1 mouse cellular context compared by ENCODE assay signal in the genomic region with DNA sequence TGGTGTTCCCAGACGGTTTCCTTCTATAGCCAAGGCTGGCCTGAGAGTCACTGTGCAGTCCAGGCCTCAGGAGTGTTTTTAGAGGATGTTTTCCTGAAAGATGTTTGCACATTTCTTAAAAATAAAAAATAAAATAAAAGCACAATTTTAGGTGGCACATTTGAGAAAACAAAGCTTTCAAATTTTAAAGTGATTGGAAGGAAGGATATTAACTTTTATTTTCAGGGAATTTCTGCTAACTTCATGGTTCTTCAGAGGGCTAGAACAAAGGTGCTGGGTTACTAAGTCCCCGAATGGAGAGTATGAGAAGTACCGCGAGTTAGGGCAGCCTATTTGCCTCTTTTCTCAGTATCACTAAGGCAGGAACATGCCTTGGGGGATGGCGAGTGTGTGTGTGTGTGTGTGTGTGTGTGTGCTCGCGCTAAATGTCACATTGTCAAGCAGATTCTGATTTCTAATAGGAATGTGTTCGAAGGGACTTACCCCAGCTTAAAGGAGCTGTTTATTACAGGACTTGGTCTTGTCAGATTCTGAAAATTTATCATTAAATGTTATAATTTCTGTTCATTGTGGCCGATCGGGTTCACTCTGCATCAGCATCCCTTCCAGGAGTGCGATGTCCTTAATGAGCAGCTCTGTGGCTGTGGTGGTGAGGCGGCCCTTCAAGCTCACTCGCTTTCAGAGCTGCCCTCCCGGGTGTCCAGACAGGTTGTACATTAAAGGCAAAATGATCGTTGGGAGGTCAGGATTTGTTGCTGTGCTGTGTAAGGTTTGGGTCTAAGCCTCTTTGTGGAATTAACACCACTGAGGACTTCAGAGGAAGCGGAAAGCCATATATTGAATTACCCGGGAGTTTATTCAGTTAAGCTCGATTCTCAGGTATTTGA.
TF ChIP-seq lines count a peak whose summit lies in the region.

No protein-coding gene starts in this region.

TF ChIP-seq in MEL, 35 proteins besides CTCF, POLR2A, EP300 and RAD21 (continued from another document):
- TF ChIP-seq TAL1 (IDR thresholded peaks at IDR 0.05; ENCODE audit: low read length) = no peak
- no peak for TF ChIP-seq NELFE (IDR thresholded peaks at IDR 0.05; ENCODE audit: low read depth, low read length)
